Comparison of ENCODE assay signal across 32 mouse cellular contexts in the genomic region with DNA sequence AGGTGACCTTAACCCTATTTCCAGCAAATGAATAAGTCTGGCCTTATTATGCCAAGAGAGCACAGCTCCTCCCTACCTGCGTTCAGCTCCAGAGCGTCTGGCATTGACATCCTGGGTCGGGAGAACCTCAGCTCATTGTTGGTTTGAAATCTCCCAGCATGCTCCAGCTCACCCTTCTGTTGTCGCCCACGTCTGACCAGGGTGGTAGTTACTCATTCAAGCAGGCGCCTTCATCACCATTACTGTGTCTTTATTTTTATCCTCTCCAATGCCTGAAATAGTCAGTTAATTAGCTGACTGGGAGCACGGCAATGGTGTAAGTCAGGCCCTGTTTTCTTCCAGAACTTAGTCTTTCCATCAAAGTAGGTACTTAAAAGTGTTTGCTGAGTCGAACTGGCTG.
DNase-seq lines count a peak whose midpoint lies in the region; ATAC-seq lines count a peak whose summit lies in the region.
"Had no signal": no experiment of that assay in that cellular context is flagged by ENCODE, and none has a peak within 500 bp of the region (broad histone marks: within the 10 kb centered on the region; RNA-seq: fewer than 3 reads in every experiment).

No protein-coding gene starts in this region.

- WGBS in lung, embryonic 16.5 days, result 55% methylated on average over 8 of the region's 8 CpGs
- 73% methylated on average over 8 of the region's 8 CpGs for WGBS in stomach, embryonic 16.5 days

- no peaks in the 10 kb centered on the region for H3K9me3 ChIP-seq in lung, embryonic 16.5 days (ENCODE audit: control insufficient read depth, low read length)
- H3K9me3 ChIP-seq in stomach, embryonic 16.5 days (replicated peaks; ENCODE audit: control insufficient read depth, low read length), result no peaks in the 10 kb centered on the region
- H3K9me3 ChIP-seq: heart, embryonic 10.5 days; heart, embryonic 15.5 days; kidney, embryonic 15.5 days; neural tube, embryonic 12.5 days; stomach, embryonic 15.5 days had no signal

- no peak overlapping the region for H3K4me3 ChIP-seq in lung, embryonic 16.5 days (ENCODE audit: low read length)
- no peak overlapping the region for H3K4me3 ChIP-seq in stomach, embryonic 16.5 days (replicated peaks; ENCODE audit: low read length)
- H3K4me3 ChIP-seq: erythroblast, embryonic 14.5 days; heart, embryonic 10.5 days; heart, embryonic 15.5 days; kidney, embryonic 15.5 days; neural tube, embryonic 12.5 days; stomach, embryonic 15.5 days had no signal

- H3K27me3 ChIP-seq in lung, embryonic 16.5 days (ENCODE audit: control insufficient read depth, insufficient read depth, low read depth, low read length), result no peaks in the 10 kb centered on the region
- no peaks in the 10 kb centered on the region for H3K27me3 ChIP-seq in stomach, embryonic 16.5 days (ENCODE audit: control insufficient read depth, insufficient read depth, low read length)
- H3K27me3 ChIP-seq: CH12.LX; heart, embryonic 15.5 days; kidney, embryonic 15.5 days; neural tube, embryonic 12.5 days; stomach, embryonic 15.5 days had no signal

- no peaks in the 10 kb centered on the region for H3K36me3 ChIP-seq in lung, embryonic 16.5 days (ENCODE audit: control insufficient read depth, insufficient read depth, low read length)
- no peaks in the 10 kb centered on the region for H3K36me3 ChIP-seq in stomach, embryonic 16.5 days (ENCODE audit: control insufficient read depth, insufficient read depth, low read length)
- H3K36me3 ChIP-seq: heart, embryonic 10.5 days; heart, embryonic 15.5 days; kidney, embryonic 15.5 days; neural tube, embryonic 12.5 days; stomach, embryonic 15.5 days had no signal

- peak; percentile 52; the same call in 1 of the 2 replicates for ATAC-seq in frontal cortex, adult (ENCODE audit: low TSS enrichment)
- ATAC-seq in lung, embryonic 16.5 days (ENCODE audit: low read depth), result 0 out of 2 replicates have a peak, but pooled peaks have one; percentile 4
- ATAC-seq in stomach, embryonic 16.5 days (ENCODE audit: insufficient read depth, low FRiP score), result no peak
- ATAC-seq: activated CD4-positive, CD25-positive, alpha-beta regulatory T cell, adult 4 months; forebrain, embryonic 16.5 days; hindbrain, embryonic 16.5 days; midbrain, embryonic 16.5 days had no signal

- DNase-seq in frontal cortex, postnatal 10 days (ENCODE audit: low spot score in 2 of 2), result no peak
- peak; percentile 10 for DNase-seq in left cerebral cortex, adult 11 months (ENCODE audit: low spot score)
- no peak for DNase-seq in left cerebral cortex, postnatal 36 days (ENCODE audit: low spot score in 2 of 2)
- no peak for DNase-seq in lung, postnatal 14 days
- DNase-seq in urinary bladder, postnatal 14 days (ENCODE audit: low spot score), result no peak
- DNase-seq: adrenal gland, adult 2 months; adrenal gland, postnatal 36 days; cerebellum, adult 2 months; cerebellum, postnatal 14 days; gastrocnemius, postnatal 25 days; heart, adult 11 months; kidney, adult 18-20 months; kidney, postnatal 25 days; liver; lung, adult 2 months; thymus, adult 2 months; thymus, postnatal 4 days had no signal

- peaks cover 23% of the 10 kb centered on the region for H3K4me1 ChIP-seq in lung, embryonic 16.5 days (replicated peaks; ENCODE audit: control insufficient read depth, insufficient read depth, low read length)
- 0 out of 2 replicates have a peak, but pooled peaks cover 3% of the 10 kb centered on the region for H3K4me1 ChIP-seq in stomach, embryonic 16.5 days (ENCODE audit: control insufficient read depth, insufficient read depth, low read length)
- H3K4me1 ChIP-seq: heart, embryonic 15.5 days had no signal

- no peak overlapping the region for H3K4me2 ChIP-seq in lung, embryonic 16.5 days (ENCODE audit: low read depth, low read length)
- H3K4me2 ChIP-seq in stomach, embryonic 16.5 days (ENCODE audit: low read depth, low read length), result no peak overlapping the region
- H3K4me2 ChIP-seq: heart, embryonic 15.5 days; kidney, embryonic 15.5 days; neural tube, embryonic 12.5 days; stomach, embryonic 15.5 days had no signal

- peak overlapping the region; percentile 80 for H3K27ac ChIP-seq in lung, embryonic 16.5 days (ENCODE audit: low read length)
- peak overlapping the region; percentile 38; the same call in 1 of the 2 replicates for H3K27ac ChIP-seq in stomach, embryonic 16.5 days (ENCODE audit: low read length)
- H3K27ac ChIP-seq: heart, embryonic 10.5 days; heart, embryonic 15.5 days; kidney, embryonic 15.5 days; liver, embryonic 14.5 days; neural tube, embryonic 12.5 days; stomach, embryonic 15.5 days had no signal

- no peak overlapping the region for H3K9ac ChIP-seq in lung, embryonic 16.5 days (ENCODE audit: low read length)
- H3K9ac ChIP-seq in stomach, embryonic 16.5 days (ENCODE audit: low read length), result no peak overlapping the region
- H3K9ac ChIP-seq: heart, embryonic 15.5 days; kidney, embryonic 15.5 days; liver, embryonic 14.5 days; neural tube, embryonic 12.5 days; stomach, embryonic 15.5 days had no signal

- intact Hi-C loops in left cerebral cortex, postnatal 36 days (cut with DNase I), result loop anchor here (5.0 kb wide), 1 partner anchor 91 kb away; the partner anchor contains the start of gene Cxcr4
